Mouse (Mus musculus): ENCODE data around the gene Gm17949. TPM values are rescaled to one million over a fixed set of nuclear protein-coding genes. Genes with fewer than 3 reads are reported as not detected.

The Gm17949 gene
- polyA plus RNA-seq, 2 experiments = not detected

DNA sequence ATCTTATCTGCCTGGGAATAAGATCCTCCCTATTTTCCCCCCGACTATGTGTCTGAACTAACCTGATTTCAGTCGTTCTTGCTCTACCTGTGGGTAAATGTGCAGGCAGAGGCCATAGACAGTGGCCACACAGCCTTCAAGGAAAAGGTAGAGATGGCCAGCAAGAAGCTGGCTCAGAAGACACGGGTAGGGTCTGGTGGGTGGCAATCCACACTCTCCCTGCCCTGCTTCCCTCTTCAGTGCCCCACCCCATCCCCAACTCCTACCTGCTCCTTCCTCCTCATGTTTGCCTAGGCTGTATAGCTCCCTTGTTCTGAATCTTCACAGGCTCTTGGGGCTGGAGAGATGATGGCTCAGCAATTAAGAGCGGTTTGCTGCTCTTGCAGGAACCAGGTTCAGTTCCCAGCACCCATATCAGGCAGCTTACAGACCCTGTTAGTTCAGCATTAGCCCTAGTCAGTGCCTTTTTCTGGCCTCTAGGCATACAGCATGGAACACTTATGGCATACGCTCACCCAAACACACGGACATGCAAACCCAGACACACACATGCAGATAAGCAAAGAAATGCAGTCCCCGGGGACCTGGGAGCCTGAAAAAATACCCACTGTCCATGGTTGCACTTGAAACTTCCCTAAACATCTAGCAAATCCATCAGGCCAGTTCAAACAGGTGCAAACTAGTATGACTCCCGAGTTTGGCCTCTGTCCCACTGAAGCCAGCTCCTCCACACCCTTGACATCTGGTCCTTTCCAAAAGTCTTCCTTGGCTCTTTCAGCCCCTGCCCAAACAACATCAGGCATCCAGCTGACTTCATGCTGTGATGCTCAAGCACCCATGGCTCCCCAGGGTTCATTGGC is 34.5 kb upstream of the Gm17949 start:
- ATAC-seq (ENCODE audit: insufficient read depth) (no peak), DNase-seq (ENCODE audit: low read depth in 3 of 3, low spot score in 3 of 3) (no peak)
- 52% methylated on average over 8 of the region's 8 CpGs for WGBS (ENCODE audit: insufficient replicate concordance)
- peaks cover 0 to 2% of the 10 kb centered on the region in 2 experiments; a peak in 2 of 4 replicates for H3K4me1 ChIP-seq (replicated peaks; ENCODE audit: control insufficient read depth in 2 of 2, insufficient read depth in 2 of 2, low read length in 1 of 2)
- no peak overlapping the region for H3K27ac ChIP-seq
- no peaks in the 10 kb centered on the region for H3K36me3 ChIP-seq (replicated peaks; ENCODE audit: control insufficient read depth, insufficient read depth, low read depth)
- H3K4me2 ChIP-seq (ENCODE audit: low read depth) = no peak overlapping the region
- H3K27me3 ChIP-seq (ENCODE audit: control insufficient read depth, insufficient read depth, low read length) = no peaks in the 10 kb centered on the region
- no peaks in the 10 kb centered on the region for H3K9me3 ChIP-seq (ENCODE audit: control insufficient read depth, low read length)
- no peak overlapping the region for H3K9ac ChIP-seq (replicated peaks)
- H3K4me3 ChIP-seq (ENCODE audit: insufficient read depth in 1 of 2, low read depth in 2 of 2, low read length in 2 of 2) = no peak overlapping the region
- no peak for TF ChIP-seq CTCF (IDR thresholded peaks at IDR 0.05; ENCODE audit: low read depth)
- TF ChIP-seq EP300 (IDR thresholded peaks at IDR 0.05; ENCODE audit: low read depth) = no peak

- ATAC-seq (ENCODE audit: insufficient read depth) (no peak), DNase-seq (ENCODE audit: low read depth in 3 of 3, low spot score in 3 of 3) (no peak)
- Histone ChIP-seq H3K9ac (replicated peaks) (no peak overlapping the region), H3K4me2 (ENCODE audit: low read depth) (no peak overlapping the region), H3K4me3 (ENCODE audit: insufficient read depth in 1 of 2, low read depth in 2 of 2, low read length in 2 of 2) (no peak overlapping the region), H3K4me1 (replicated peaks; ENCODE audit: control insufficient read depth in 2 of 2, insufficient read depth in 2 of 2, low read length in 1 of 2) (peaks cover 0 to under 1% of the 10 kb centered on the region in 2 experiments; a peak in 2 of 4 replicates), H3K27ac (no peak overlapping the region), H3K27me3 (ENCODE audit: control insufficient read depth, insufficient read depth, low read length) (no peaks in the 10 kb centered on the region), H3K36me3 (replicated peaks; ENCODE audit: control insufficient read depth, insufficient read depth, low read depth) (no peaks in the 10 kb centered on the region), H3K9me3 (ENCODE audit: control insufficient read depth, low read length) (no peaks in the 10 kb centered on the region)
- WGBS (ENCODE audit: insufficient replicate concordance) = 27% methylated on average over 8 of the region's 8 CpGs
- TF ChIP-seq EP300 (IDR thresholded peaks at IDR 0.05; ENCODE audit: low read depth) (no peak), CTCF (IDR thresholded peaks at IDR 0.05; ENCODE audit: low read depth) (no peak)
Measured at GRCm38 (mm10) chr17:56979524-56979923, 31.7 kb upstream of the Gm17949 start.

DNA sequence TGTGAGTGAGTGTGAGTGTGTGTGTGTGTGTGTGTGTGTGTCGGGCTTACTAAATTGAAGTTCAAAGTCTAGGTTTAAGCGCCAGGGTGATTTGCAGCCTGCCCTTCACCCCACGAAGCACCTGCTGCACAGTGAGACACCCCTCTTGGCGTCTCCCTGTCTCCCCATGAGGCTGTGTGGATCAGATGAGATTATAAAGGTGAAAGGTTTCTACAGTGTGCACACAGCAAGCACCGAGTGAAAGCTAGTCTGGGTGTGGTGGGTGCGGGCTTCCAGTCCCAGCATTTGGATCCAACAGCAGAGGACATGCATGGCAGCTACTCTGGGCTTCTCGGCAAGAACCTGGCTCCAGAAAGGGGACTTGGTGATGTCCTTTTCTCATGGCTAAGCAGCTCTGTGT is 30.2 kb upstream of the Gm17949 start:
- 54% methylated on average over 7 of the region's 7 CpGs for WGBS (ENCODE audit: insufficient replicate concordance)
- TF ChIP-seq CTCF (IDR thresholded peaks at IDR 0.05; ENCODE audit: low read depth) (no peak), EP300 (IDR thresholded peaks at IDR 0.05; ENCODE audit: low read depth) (no peak)
- Histone ChIP-seq H3K4me1 (replicated peaks; ENCODE audit: control insufficient read depth in 2 of 2, insufficient read depth in 2 of 2, low read length in 1 of 2) (no peaks in the 10 kb centered on the region), H3K4me3 (ENCODE audit: insufficient read depth in 1 of 2, low read depth in 2 of 2, low read length in 2 of 2) (no peak overlapping the region), H3K9me3 (ENCODE audit: control insufficient read depth, low read length) (no peaks in the 10 kb centered on the region), H3K36me3 (replicated peaks; ENCODE audit: control insufficient read depth, insufficient read depth, low read depth) (no peaks in the 10 kb centered on the region), H3K4me2 (ENCODE audit: low read depth) (no peak overlapping the region), H3K9ac (replicated peaks) (no peak overlapping the region), H3K27ac (no peak overlapping the region), H3K27me3 (ENCODE audit: control insufficient read depth, insufficient read depth, low read length) (no peaks in the 10 kb centered on the region)
- DNase-seq (ENCODE audit: low read depth in 3 of 3, low spot score in 3 of 3) (no peak), ATAC-seq (ENCODE audit: insufficient read depth) (no peak)

- Histone ChIP-seq H3K27ac (no peak within 1 kb of the TSS), H3K36me3 (replicated peaks; ENCODE audit: control insufficient read depth, insufficient read depth, low read depth) (no peaks in the 10 kb centered on the region), H3K4me3 (ENCODE audit: insufficient read depth in 1 of 2, low read depth in 2 of 2, low read length in 2 of 2) (no peak within 1 kb of the TSS), H3K4me2 (ENCODE audit: low read depth) (no peak within 1 kb of the TSS), H3K27me3 (ENCODE audit: control insufficient read depth, insufficient read depth, low read length) (no peaks in the 10 kb centered on the region), H3K9ac (replicated peaks) (no peak within 1 kb of the TSS), H3K4me1 (replicated peaks; ENCODE audit: control insufficient read depth in 2 of 2, insufficient read depth in 2 of 2, low read length in 1 of 2) (no peaks in the 10 kb centered on the region), H3K9me3 (ENCODE audit: control insufficient read depth, low read length) (no peaks in the 10 kb centered on the region)
- ATAC-seq (ENCODE audit: insufficient read depth) = no peak
- no peak for DNase-seq (ENCODE audit: low read depth in 3 of 3, low spot score in 3 of 3)
- WGBS (ENCODE audit: insufficient replicate concordance) = 68% methylated on average over 5 of the region's 5 CpGs
- no peak for TF ChIP-seq CTCF (IDR thresholded peaks at IDR 0.05; ENCODE audit: low read depth)
- TF ChIP-seq EP300 (IDR thresholded peaks at IDR 0.05; ENCODE audit: low read depth) = no peak
Measured at GRCm38 (mm10) chr17:56982013-56982412, 29.3 kb upstream of the Gm17949 start, which contains the start of gene Acer1. Gene Acer1, minus strand, starts transcription at chr17:56982126.

DNA sequence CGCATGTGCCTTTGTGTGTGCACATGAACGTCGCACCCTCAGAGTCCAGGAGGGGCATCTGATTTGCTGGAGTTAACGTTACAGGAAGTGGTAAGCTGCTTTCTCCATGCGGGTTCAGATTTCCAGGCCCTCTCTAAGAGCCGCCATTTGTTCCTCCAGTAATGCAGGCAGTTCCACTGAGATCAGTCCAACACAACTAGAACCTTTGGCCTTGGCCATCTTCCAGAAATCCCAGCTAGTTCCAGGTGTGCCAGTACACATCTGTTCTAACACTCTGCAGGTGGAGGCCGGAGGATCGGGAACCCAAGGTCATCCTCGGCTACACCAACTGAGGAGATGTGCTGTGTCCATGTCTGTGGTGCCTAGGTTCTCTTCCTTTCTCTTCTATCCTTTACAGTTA is 26.4 kb upstream of the Gm17949 start:
- Histone ChIP-seq H3K4me2 (ENCODE audit: low read depth) (no peak overlapping the region), H3K27ac (no peak overlapping the region), H3K36me3 (replicated peaks; ENCODE audit: control insufficient read depth, insufficient read depth, low read depth) (no peaks in the 10 kb centered on the region), H3K4me3 (ENCODE audit: insufficient read depth in 1 of 2, low read depth in 2 of 2, low read length in 2 of 2) (no peak overlapping the region), H3K9ac (replicated peaks) (no peak overlapping the region), H3K4me1 (replicated peaks; ENCODE audit: control insufficient read depth in 2 of 2, insufficient read depth in 2 of 2, low read length in 1 of 2) (0 out of 4 replicates have a peak, but pooled peaks cover 0 to 2% of the 10 kb centered on the region in 2 experiments), H3K27me3 (ENCODE audit: control insufficient read depth, insufficient read depth, low read length) (no peaks in the 10 kb centered on the region), H3K9me3 (ENCODE audit: control insufficient read depth, low read length) (no peaks in the 10 kb centered on the region)
- 56% methylated on average over 9 of the region's 9 CpGs for WGBS (ENCODE audit: insufficient replicate concordance)
- TF ChIP-seq CTCF (IDR thresholded peaks at IDR 0.05; ENCODE audit: low read depth) (no peak), EP300 (IDR thresholded peaks at IDR 0.05; ENCODE audit: low read depth) (no peak)
- no peak for DNase-seq (ENCODE audit: low read depth in 3 of 3, low spot score in 3 of 3)
- ATAC-seq (ENCODE audit: insufficient read depth) = no peak

Measured in liver, embryonic 14.5 days (tissue).